Mouse (Mus musculus): ENCODE results near the gene Gm28035. TPM values are rescaled to one million over a fixed set of nuclear protein-coding genes. Genes with fewer than 3 reads are reported as not detected.

The Gm28035 gene
- polyA plus RNA-seq, 1 experiment from 2014 or later = 0.36 TPM

- 96% methylated on average over 42 of the region's 42 CpGs for WGBS
- ATAC-seq = no peak
- H3K36me3 ChIP-seq (ENCODE audit: poor library complexity, severe bottlenecking) = peaks cover 85% of the 10 kb centered on the region
These were observed 15.4 kb downstream of the Gm28035 start for GRCm38 (mm10) chr2:30255631-30256395.

GRCm38 (mm10) chr2:30256616-30257350 is 16.4 kb downstream of the Gm28035 start:
- ATAC-seq = no peak
- H3K36me3 ChIP-seq (ENCODE audit: poor library complexity, severe bottlenecking) = peaks cover 86% of the 10 kb centered on the region
- H3K4me3 ChIP-seq = no peak overlapping the region
- no peaks in the 10 kb centered on the region for H3K9me3 ChIP-seq (replicated peaks)
- no peak overlapping the region for H3K9ac ChIP-seq
- H3K27ac ChIP-seq = no peak overlapping the region
- H3K27me3 ChIP-seq = no peaks in the 10 kb centered on the region
- no peaks in the 10 kb centered on the region; the same call in 1 of the 2 replicates for H3K4me1 ChIP-seq
- 97% methylated on average over 30 of the region's 30 CpGs for WGBS
- H3K4me2 ChIP-seq = no peak overlapping the region

More at GRCm38 (mm10) chr2:30255631-30256395, 15.4 kb downstream of the Gm28035 start:
- no peak overlapping the region for H3K4me3 ChIP-seq
- H3K9me3 ChIP-seq (replicated peaks) = no peaks in the 10 kb centered on the region
- no peak overlapping the region for H3K4me2 ChIP-seq
- no peak overlapping the region for H3K9ac ChIP-seq
- H3K4me1 ChIP-seq = no peaks in the 10 kb centered on the region
- no peak overlapping the region for H3K27ac ChIP-seq
- no peaks in the 10 kb centered on the region for H3K27me3 ChIP-seq

DNA sequence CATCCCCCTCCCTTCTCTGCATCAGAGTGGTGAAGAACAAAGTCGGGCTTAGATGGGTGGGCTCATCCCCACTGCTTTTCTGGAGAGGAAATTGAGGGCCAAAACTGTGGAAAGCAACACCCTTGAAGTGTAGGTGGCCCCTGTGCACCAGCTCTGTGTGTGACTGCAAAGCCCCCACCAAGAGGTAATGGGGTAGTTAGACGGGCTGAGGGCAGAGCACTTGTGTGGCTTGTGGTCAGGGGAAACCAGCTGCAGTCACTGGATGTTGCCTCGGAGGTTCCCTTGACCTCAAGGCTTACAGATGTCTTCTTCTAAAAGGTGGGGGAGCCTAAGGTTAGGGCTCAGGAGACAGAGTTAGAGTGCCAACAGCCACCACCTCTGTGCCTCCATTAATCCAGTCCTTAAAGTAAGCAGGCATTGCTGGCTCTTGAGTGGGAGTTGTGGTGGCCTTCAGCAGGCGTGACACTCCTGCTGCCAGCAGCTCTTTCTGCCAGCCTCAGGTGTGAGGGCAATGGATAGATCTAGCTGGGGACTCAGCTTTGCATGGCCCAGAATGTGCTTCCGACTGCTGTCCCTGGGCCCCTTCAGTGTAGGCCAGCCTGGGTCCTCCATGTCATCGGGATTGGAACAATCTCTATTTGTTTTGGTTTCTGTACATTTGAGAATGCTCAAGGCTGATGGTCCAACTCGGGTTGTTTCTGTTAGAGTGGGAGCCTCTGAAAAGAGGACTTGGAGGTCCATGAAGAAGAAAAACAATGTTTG is 17.5 kb downstream of the Gm28035 start:
- Histone ChIP-seq H3K4me3 (no peak overlapping the region), H3K27me3 (no peaks in the 10 kb centered on the region), H3K27ac (no peak overlapping the region), H3K4me2 (no peak overlapping the region), H3K9ac (no peak overlapping the region), H3K4me1 (peaks cover 9% of the 10 kb centered on the region), H3K36me3 (ENCODE audit: poor library complexity, severe bottlenecking) (peaks cover 85% of the 10 kb centered on the region), H3K9me3 (replicated peaks) (no peaks in the 10 kb centered on the region)
- WGBS = 89% methylated on average over 7 of the region's 7 CpGs
- ATAC-seq = no peak

- 93% methylated on average over 4 of the region's 4 CpGs for WGBS
- Histone ChIP-seq H3K4me1 (peaks cover 16% of the 10 kb centered on the region), H3K27me3 (no peaks in the 10 kb centered on the region), H3K36me3 (ENCODE audit: poor library complexity, severe bottlenecking) (peaks cover 88% of the 10 kb centered on the region), H3K9ac (no peak overlapping the region), H3K4me2 (no peak overlapping the region), H3K27ac (no peak overlapping the region), H3K9me3 (replicated peaks) (no peaks in the 10 kb centered on the region), H3K4me3 (no peak overlapping the region)
- ATAC-seq = no peak
These were observed 18.2 kb downstream of the Gm28035 start for GRCm38 (mm10) chr2:30258600-30258999.

DNA sequence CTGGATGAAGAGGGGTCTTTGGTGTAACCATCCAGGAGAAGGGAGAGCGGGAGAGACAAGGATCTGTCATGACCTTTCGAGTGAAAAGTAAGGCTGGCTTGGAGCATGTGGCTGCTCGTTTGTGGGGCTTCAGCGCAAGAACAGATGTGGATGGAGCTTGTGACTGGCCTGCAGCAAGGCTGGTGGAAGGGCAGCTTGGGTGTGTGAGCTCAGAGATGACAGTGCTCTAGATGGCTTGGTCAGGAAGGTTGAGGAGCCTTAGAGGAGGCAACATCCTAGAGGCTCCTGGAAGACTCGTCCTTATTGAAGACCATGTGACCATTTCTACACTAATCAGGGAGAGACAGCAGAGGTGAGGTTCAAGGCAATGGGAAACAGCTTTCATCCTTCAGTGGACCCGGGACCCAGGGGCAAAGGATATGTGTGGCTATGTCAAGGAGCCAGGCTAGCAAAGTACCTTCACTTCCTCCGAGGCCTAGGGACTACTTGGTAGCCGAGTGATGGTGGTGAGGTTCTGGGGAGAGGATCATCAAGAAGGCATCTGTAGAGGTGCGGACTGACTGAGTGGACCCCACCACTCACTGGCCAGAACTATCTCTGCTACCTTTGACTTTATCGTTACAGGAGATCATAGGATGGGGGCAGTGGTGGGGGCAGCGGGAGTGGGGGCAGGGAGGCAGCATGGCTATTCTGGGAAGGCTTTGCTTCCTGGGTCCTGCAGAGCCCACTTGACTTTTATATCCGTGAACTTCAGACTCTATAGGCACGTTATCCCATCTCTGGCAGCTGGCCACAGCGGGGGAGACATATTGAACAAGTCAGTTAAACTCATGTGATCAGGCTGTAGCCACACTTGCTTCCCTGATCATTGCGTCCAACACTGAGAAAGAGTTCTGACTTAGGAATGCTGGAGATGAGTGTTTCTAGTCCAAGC is 19.0 kb downstream of the Gm28035 start:
- ATAC-seq = no peak
- no peak overlapping the region for H3K27ac ChIP-seq
- no peak overlapping the region for H3K4me2 ChIP-seq
- no peaks in the 10 kb centered on the region for H3K27me3 ChIP-seq
- H3K4me3 ChIP-seq = no peak overlapping the region
- H3K4me1 ChIP-seq = peaks cover 24% of the 10 kb centered on the region
- 90% methylated on average over 15 of the region's 15 CpGs for WGBS
- H3K36me3 ChIP-seq (ENCODE audit: poor library complexity, severe bottlenecking) = peaks cover 95% of the 10 kb centered on the region
- no peak overlapping the region for H3K9ac ChIP-seq
- no peaks in the 10 kb centered on the region for H3K9me3 ChIP-seq (replicated peaks)

GRCm38 (mm10) chr2:30261064-30261736 is 20.8 kb downstream of the Gm28035 start:
- H3K9ac ChIP-seq = no peak overlapping the region
- H3K36me3 ChIP-seq (ENCODE audit: poor library complexity, severe bottlenecking) = peaks cover 88% of the 10 kb centered on the region
- H3K4me3 ChIP-seq = no peak overlapping the region
- 91% methylated on average over 4 of the region's 4 CpGs for WGBS
- no peak overlapping the region for H3K4me2 ChIP-seq
- ATAC-seq = no peak
- H3K27me3 ChIP-seq = no peaks in the 10 kb centered on the region
- no peak overlapping the region for H3K27ac ChIP-seq
- peaks cover 40% of the 10 kb centered on the region for H3K4me1 ChIP-seq
- no peaks in the 10 kb centered on the region for H3K9me3 ChIP-seq (replicated peaks)

GRCm38 (mm10) chr2:30261921-30262839 is 21.8 kb downstream of the Gm28035 start:
- Histone ChIP-seq H3K27ac (peak overlapping the region; percentile 15), H3K9ac (0 out of 2 replicates have a peak overlapping the region, but pooled peaks have one; percentile 7), H3K4me1 (peaks cover 47% of the 10 kb centered on the region), H3K36me3 (ENCODE audit: poor library complexity, severe bottlenecking) (peaks cover 79% of the 10 kb centered on the region), H3K9me3 (replicated peaks) (no peaks in the 10 kb centered on the region), H3K4me3 (no peak overlapping the region), H3K4me2 (no peak overlapping the region), H3K27me3 (no peaks in the 10 kb centered on the region)
- ATAC-seq = no peak
- WGBS = 89% methylated on average over 18 of the region's 18 CpGs

DNA sequence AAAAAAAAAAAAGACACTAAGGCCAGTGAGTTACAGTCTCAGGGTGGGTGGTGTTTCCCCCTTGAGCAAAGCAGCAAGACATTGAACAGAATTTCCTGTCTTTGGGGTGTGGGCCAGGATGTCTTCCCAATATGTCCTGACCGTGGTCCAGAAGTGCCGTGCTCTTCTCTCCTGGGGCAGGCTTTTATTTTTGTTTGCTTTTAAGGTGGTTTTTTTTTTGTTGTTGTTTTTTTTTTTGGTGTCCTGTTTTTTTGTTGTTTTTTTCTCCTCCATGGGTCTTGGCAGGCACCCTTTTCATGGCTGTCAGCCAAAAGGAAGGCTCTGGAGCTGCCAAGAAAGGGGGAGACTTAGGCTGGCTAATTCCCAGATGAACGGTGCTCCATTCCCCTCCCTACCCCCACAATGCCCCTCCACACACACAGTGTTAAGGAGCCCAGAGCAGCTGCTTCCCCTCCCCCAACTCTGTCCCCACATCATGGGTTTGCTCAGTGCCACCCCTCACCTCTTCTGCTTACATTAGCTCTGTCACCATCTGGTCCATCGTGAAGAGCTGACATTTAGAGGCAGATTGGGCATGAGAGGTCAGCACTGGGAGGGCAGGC is 22.6 kb downstream of the Gm28035 start:
- H3K4me3 ChIP-seq = no peak overlapping the region
- no peaks in the 10 kb centered on the region for H3K9me3 ChIP-seq (replicated peaks)
- peak; percentile 84 for ATAC-seq
- H3K27ac ChIP-seq = peak overlapping the region; percentile 72
- 47% methylated on average over 4 of the region's 4 CpGs for WGBS
- H3K4me1 ChIP-seq = peaks cover 47% of the 10 kb centered on the region
- peak overlapping the region; percentile 5; the same call in 1 of the 2 replicates for H3K4me2 ChIP-seq
- H3K27me3 ChIP-seq = no peaks in the 10 kb centered on the region
- H3K9ac ChIP-seq = no peak overlapping the region
- peaks cover 77% of the 10 kb centered on the region for H3K36me3 ChIP-seq (ENCODE audit: poor library complexity, severe bottlenecking)

- Histone ChIP-seq H3K4me3 (no peak overlapping the region), H3K4me1 (peaks cover 47% of the 10 kb centered on the region), H3K9me3 (replicated peaks) (no peaks in the 10 kb centered on the region), H3K9ac (no peak overlapping the region), H3K4me2 (no peak overlapping the region), H3K36me3 (ENCODE audit: poor library complexity, severe bottlenecking) (peaks cover 68% of the 10 kb centered on the region), H3K27me3 (no peaks in the 10 kb centered on the region), H3K27ac (no peak overlapping the region; the same call in 1 of the 2 replicates)
- WGBS = 93% methylated on average over 6 of the region's 6 CpGs
- no peak for ATAC-seq
These were observed 23.4 kb downstream of the Gm28035 start for GRCm38 (mm10) chr2:30263811-30264210.

All from forebrain, embryonic 13.5 days (tissue).